Mouse (Mus musculus): ENCODE measurements around the gene Bicc1.

DNA sequence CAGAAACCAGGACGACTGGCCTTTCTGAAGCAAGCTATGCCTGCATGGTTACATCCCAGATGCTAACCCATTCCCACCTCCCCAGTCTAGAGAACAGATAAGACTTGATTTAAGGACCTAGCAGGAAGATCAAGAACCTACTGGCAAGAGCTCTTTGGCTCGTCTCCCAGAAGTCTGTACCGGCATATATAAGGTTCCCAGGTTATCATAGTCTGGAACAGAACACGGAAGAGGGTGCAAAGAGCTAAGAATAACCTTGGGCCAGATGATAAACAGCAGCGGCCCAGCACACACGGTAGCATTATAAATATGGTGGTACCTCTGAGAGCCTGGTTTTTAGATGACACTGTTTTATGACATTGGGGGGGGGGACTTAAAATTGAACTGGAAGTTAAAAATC is 217.9 kb downstream of the Bicc1 start:
- no peak for TF ChIP-seq EP300 (IDR thresholded peaks at IDR 0.05; ENCODE audit: low read depth)
- TF ChIP-seq CTCF (IDR thresholded peaks at IDR 0.05; ENCODE audit: low read depth), result no peak
